Mouse (Mus musculus) liver, adult 2 months (tissue): Measurements from ENCODE around the gene Slc6a13. TPM values are rescaled to one million over a fixed set of nuclear protein-coding genes. Genes with fewer than 3 reads are reported as not detected.

ENCODE experiments used
- DNase-seq: peaks from one replicate; pipeline ENCODE4 v3.0.0-alpha.2; 2011; ENCODE audit warnings: low read depth, low spot score; ENCODE audit errors: extremely low read depth
- H3K27ac ChIP-seq: fragments of 200-500 bp; replicated peaks from 2 replicates; pipeline ENCODE4 v1.5.1; 2012; ENCODE audit warnings: low read depth, mild to moderate bottlenecking, control low read depth, inconsistent platforms, low read length; ENCODE audit not compliant: insufficient read depth
- H3K27me3 ChIP-seq: fragments of 200-500 bp; 2 replicates; pipeline ENCODE4 v1.6.1; 2012; ENCODE audit warnings: mild to moderate bottlenecking, moderate library complexity, low read length, inconsistent platforms; ENCODE audit not compliant: control insufficient read depth, insufficient read depth
- H3K36me3 ChIP-seq: fragments of 200-500 bp; 2 replicates; pipeline ENCODE4 v1.6.1; 2012; ENCODE audit warnings: low read length, inconsistent platforms; ENCODE audit not compliant: control insufficient read depth, insufficient read depth
- H3K4me1 ChIP-seq: fragments of 200-500 bp; 2 replicates; pipeline ENCODE4 v1.6.1; 2011; ENCODE audit warnings: low read length; ENCODE audit not compliant: control insufficient read depth, insufficient read depth
- H3K4me3 ChIP-seq: fragments of 200-500 bp; 2 replicates; pipeline ENCODE4 v1.5.1; 2011; ENCODE audit warnings: low read depth, mild to moderate bottlenecking, control low read depth, low read length, moderate library complexity; ENCODE audit not compliant: insufficient read depth
- H3K79me2 ChIP-seq: fragments of 200-500 bp; 2 replicates; pipeline ENCODE4 v1.6.1; 2012; ENCODE audit warnings: inconsistent platforms, mild to moderate bottlenecking, low read length, moderate library complexity; ENCODE audit not compliant: control insufficient read depth, insufficient read depth
- H3K9ac ChIP-seq: fragments of 200-500 bp; 2 replicates; pipeline ENCODE4 v1.6.1; 2012; ENCODE audit warnings: low read depth, mild to moderate bottlenecking, control low read depth, inconsistent platforms, low read length
- CTCF ChIP-seq: fragments of 200-500 bp; IDR thresholded peaks from 2 replicates; pipeline ENCODE4 v1.5.1; 2011; ENCODE audit warnings: low read depth, low read length, control low read depth
- POLR2A ChIP-seq: fragments of 200-500 bp; IDR thresholded peaks from 2 replicates; pipeline ENCODE4 v1.6.1; 2011; ENCODE audit warnings: low read length, control low read depth; ENCODE audit not compliant: insufficient read depth; ENCODE audit errors: extremely low read depth
- WGBS: fragments of 180-500 bp; shearing (Covaris S2); methylation state at CpG from one replicate; pipeline ENCODE4 v1.1.7; 2018; 5-methylcytosine and 5-hydroxymethylcytosine counted together
- polyA plus RNA-seq: library from polyadenylated mRNA; depleted of rRNA; stranded (reverse); fragments of >200 nt; gene quantifications from 2 replicates; pipeline ENCODE4 v1.2.3, GENCODE M21; 2012
- total RNA-seq: library from RNA; depleted of rRNA; stranded (reverse); fragments of >200 nt; gene quantifications from 2 replicates; pipeline ENCODE4 v1.2.3, GENCODE M21; 2014

Slc6a13 gene
- total and polyA plus RNA-seq, 2 experiments: 159 to 272 TPM

DNA sequence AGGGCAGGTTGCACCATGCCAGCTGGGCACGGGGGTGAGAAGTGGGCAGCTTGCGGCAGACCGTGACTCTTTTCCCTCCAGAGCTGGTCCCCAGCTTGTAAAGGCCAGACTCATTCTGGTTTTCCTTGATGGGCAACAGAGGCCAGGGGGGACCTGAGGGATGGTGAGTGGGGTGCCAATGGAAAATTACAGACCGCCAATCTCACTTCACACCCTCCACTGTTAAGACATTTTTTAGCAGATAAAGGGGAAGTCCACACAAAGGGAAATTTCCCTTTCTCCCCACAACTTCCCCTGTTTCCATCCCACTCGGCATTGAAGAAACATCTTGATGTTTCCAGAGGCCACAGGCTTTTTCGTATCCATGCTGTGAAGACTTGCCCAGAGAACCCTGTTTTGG lies 41.6 kb downstream of the Slc6a13 start:
- no peak for TF ChIP-seq CTCF
- TF ChIP-seq POLR2A: no peak

DNA sequence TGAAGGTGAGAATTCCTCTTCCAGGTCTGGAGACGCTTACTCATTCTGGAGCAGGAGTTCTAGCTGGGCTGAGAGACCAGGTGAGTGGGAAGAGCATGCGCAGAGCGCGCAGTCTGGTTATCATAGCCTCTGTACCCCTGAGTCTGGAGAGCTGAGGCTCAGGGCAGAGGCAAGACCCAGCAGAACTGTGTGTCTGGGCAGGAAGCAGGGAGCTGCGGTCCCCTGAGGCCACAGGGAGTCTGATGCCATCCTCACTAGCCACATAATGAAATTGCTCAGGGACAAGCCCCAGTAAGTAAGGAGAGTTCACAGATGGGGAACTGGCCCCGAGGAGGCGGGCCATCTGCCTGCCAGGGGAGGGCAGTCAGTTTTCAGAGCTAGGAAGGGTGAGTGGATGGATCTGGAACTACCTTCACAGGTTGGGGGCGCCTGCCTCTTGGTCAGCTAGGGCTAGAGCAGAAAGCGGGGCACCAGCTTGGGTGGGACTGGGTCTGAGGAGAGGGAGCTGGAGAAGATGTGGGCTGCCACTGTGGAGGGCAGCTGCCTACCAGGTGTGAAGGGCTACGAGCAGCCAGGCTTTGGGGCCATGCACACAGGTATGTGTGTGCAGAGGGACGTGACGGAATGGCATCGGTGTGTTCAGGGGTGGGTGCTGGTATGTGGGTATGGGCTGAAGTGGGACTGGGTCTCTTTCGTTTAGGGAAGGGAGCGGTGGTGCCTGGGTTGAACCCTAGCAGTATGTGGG lies 43.2 kb downstream of the Slc6a13 start, which contains the start of gene Slc6a12:
Gene Slc6a12, plus strand, starts transcription at position 51 of the 745 bp plus-strand sequence.
- TF ChIP-seq POLR2A (no peak), CTCF (no peak)
- H3K4me1 ChIP-seq: peaks cover 20% of the 10 kb centered on the region
- H3K27me3 ChIP-seq: no peaks in the 10 kb centered on the region
- H3K36me3 ChIP-seq: 0 out of 2 replicates have a peak, but pooled peaks cover 2% of the 10 kb centered on the region
- 90% methylated on average over 15 of the region's 15 CpGs for WGBS
- no peaks in the 10 kb centered on the region; the same call in 1 of the 2 replicates for H3K79me2 ChIP-seq
- H3K27ac ChIP-seq: no peak within 1 kb of the TSS
- DNase-seq: no peak
- no peak within 1 kb of the TSS for H3K4me3 ChIP-seq
- H3K9ac ChIP-seq: no peak within 1 kb of the TSS

More for the DNA sequence above, 41.6 kb downstream of the Slc6a13 start:
- no peak overlapping the region for H3K27ac ChIP-seq
- H3K9ac ChIP-seq: no peak overlapping the region
- peaks cover 10% of the 10 kb centered on the region for H3K36me3 ChIP-seq
- H3K4me3 ChIP-seq: no peak overlapping the region
- peaks cover 13% of the 10 kb centered on the region for H3K4me1 ChIP-seq
- no peaks in the 10 kb centered on the region for H3K27me3 ChIP-seq
- H3K79me2 ChIP-seq: no peaks in the 10 kb centered on the region
- 74% methylated on average over 6 of the region's 6 CpGs for WGBS
- no peak for DNase-seq

DNA sequence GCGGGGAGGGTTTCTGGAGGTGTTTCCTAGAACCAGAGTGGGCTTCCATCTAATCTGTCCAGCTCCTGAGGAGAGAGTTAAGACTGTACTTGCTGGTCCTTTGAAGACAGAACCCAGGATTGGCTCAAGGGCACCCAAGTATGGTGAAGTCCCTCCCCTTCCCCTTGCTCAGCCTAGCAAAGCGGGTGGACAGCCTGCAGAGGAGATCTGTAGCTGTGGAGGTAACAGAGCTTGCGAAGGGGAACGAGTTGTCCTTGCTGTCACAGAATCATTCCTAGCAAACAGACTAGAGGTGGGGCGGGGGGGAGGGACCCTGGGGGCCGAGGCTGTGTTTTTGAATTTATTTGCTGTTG lies 43.7 kb downstream of the Slc6a13 start:
- no peaks in the 10 kb centered on the region for H3K27me3 ChIP-seq
- TF ChIP-seq CTCF (no peak), POLR2A (no peak)
- H3K4me1 ChIP-seq: peaks cover 20% of the 10 kb centered on the region
- H3K79me2 ChIP-seq: no peaks in the 10 kb centered on the region; the same call in 1 of the 2 replicates
- H3K9ac ChIP-seq: no peak overlapping the region
- H3K4me3 ChIP-seq: no peak overlapping the region
- no peak for DNase-seq
- no peak overlapping the region for H3K27ac ChIP-seq
- H3K36me3 ChIP-seq: 0 out of 2 replicates have a peak, but pooled peaks cover 2% of the 10 kb centered on the region
- 74% methylated on average over 6 of the region's 6 CpGs for WGBS

DNA sequence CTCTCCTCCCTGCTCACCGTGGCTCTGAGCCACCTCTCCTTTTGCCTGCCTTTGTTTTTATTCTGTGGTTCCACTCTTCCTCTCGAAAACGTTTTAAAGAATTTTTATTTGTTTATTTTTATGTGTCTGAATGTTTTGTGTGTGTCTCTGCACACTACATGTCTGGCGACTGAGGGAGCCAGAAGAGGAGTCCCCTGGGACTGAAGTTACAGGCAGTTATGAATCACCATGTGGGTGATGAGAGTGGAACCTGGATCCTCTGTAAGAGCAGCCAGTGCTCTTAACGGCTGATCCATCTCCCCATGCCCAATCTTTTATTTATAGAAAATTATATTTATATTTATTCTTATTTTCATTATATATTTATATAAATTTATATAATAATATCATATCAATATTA lies 44.3 kb downstream of the Slc6a13 start:
- H3K4me3 ChIP-seq: no peak overlapping the region
- no peak for DNase-seq
- peaks cover 20% of the 10 kb centered on the region for H3K4me1 ChIP-seq

DNA sequence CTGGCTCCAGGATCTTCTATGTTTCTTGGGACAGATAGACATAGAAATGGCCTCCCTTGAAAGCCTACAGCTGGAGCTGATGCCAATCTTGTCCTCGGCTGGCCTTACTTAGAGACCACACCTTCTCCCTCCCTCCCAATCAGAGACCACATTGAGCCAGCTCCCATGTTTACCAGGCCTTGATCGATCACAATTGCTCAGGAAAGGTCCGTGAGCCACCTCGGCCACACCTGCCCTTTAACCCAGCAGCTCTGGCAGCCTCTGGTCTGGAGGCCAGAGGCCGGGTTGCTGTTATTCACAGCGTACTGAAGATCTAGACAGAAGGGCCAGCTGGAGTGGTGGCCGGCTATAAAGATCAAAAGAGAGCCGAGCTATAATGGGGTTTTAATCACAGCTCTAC lies 46.4 kb downstream of the Slc6a13 start:
- H3K4me1 ChIP-seq: peaks cover 20% of the 10 kb centered on the region
- WGBS: 22% methylated on average over 8 of the region's 8 CpGs

More for the DNA sequence above, 44.3 kb downstream of the Slc6a13 start:
- H3K9ac ChIP-seq: no peak overlapping the region
- no peak overlapping the region for H3K27ac ChIP-seq
- TF ChIP-seq CTCF (no peak), POLR2A (no peak)
- H3K27me3 ChIP-seq: no peaks in the 10 kb centered on the region
- WGBS: 77% methylated on average over 5 of the region's 5 CpGs
- no peaks in the 10 kb centered on the region for H3K36me3 ChIP-seq
- H3K79me2 ChIP-seq: no peaks in the 10 kb centered on the region; the same call in 1 of the 2 replicates

DNA sequence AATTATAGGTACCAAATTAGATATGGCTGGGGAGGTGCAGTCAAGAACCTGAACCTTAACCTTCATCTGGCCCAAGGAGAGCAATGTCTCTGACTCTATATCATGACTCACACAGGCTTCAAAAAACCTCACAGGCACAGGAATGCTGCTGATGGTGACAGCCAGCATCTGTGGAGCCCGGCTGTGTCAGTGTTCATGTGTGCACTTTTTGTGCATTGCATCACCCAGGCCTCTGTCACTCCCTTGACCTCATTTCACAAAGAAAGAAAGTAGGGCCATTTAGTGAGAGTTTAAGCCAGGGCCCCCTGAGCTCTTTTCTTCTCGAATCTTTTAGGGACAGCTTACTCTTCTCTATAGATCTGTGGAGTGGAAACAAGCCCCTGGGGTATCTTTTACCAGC lies 52.2 kb downstream of the Slc6a13 start:
- H3K36me3 ChIP-seq: peaks cover 26% of the 10 kb centered on the region
- H3K27ac ChIP-seq: no peak overlapping the region
- peaks cover 7% of the 10 kb centered on the region for H3K4me1 ChIP-seq
- TF ChIP-seq CTCF (no peak), POLR2A (no peak)
- no peak overlapping the region for H3K9ac ChIP-seq
- DNase-seq: no peak
- no peaks in the 10 kb centered on the region; the same call in 1 of the 2 replicates for H3K79me2 ChIP-seq
- no peaks in the 10 kb centered on the region for H3K27me3 ChIP-seq
- WGBS: 37% methylated on average over 2 of the region's 2 CpGs
- H3K4me3 ChIP-seq: no peak overlapping the region

More for the DNA sequence above, 46.4 kb downstream of the Slc6a13 start:
- Histone ChIP-seq H3K79me2 (no peaks in the 10 kb centered on the region; the same call in 1 of the 2 replicates), H3K4me3 (peak overlapping the region; percentile 22; the same call in 1 of the 2 replicates), H3K36me3 (no peaks in the 10 kb centered on the region), H3K27ac (peak overlapping the region; percentile 91), H3K27me3 (no peaks in the 10 kb centered on the region), H3K9ac (peak overlapping the region; percentile 61)
- DNase-seq: peak; percentile 99
- TF ChIP-seq POLR2A (no peak), CTCF (no peak)
